Mouse (Mus musculus) liver, embryonic 12.5 days (tissue): ENCODE measurements around the gene Rbbp9. TPM values are rescaled to one million over a fixed set of nuclear protein-coding genes. Genes with fewer than 3 reads are reported as not detected.
"Not testable (repeated sequence)": the region's sequence is repeated elsewhere in the genome, so short reads cannot be mapped to it uniquely, and the experiment has no call there.

ENCODE experiments used
- ATAC-seq: fragments of 200-750 bp; cut with Nextera tagmentation; 2 replicates; pipeline ENCODE4 v1.8.0; 2017; ENCODE audit warnings: moderate number of reproducible peaks, mild to moderate bottlenecking, moderate library complexity
- H3K27ac ChIP-seq: fragments of 300-500 bp; sonication (generic); 2 replicates; pipeline ENCODE4 v1.5.1; 2016; ENCODE audit warnings: mild to moderate bottlenecking
- H3K27me3 ChIP-seq: fragments of 300-500 bp; sonication (generic); replicated peaks from 2 replicates; pipeline ENCODE4 v1.6.1; 2016; ENCODE audit warnings: mild to moderate bottlenecking, moderate library complexity
- H3K36me3 ChIP-seq: fragments of 300-500 bp; sonication (generic); 2 replicates; pipeline ENCODE4 v1.6.1; 2016; ENCODE audit warnings: mild to moderate bottlenecking, moderate library complexity
- H3K4me1 ChIP-seq: fragments of 300-500 bp; sonication (generic); 2 replicates; pipeline ENCODE4 v1.6.1; 2016
- H3K4me2 ChIP-seq: fragments of 300-500 bp; sonication (generic); 2 replicates; pipeline ENCODE4 v1.6.1; 2016; ENCODE audit warnings: mild to moderate bottlenecking, moderate library complexity
- H3K4me3 ChIP-seq: fragments of 300-500 bp; sonication (generic); 2 replicates; pipeline ENCODE4 v1.5.1; 2016; ENCODE audit warnings: mild to moderate bottlenecking, moderate library complexity
- H3K9ac ChIP-seq: fragments of 300-500 bp; sonication (generic); 2 replicates; pipeline ENCODE4 v1.6.1; 2016; ENCODE audit warnings: mild to moderate bottlenecking, moderate library complexity
- H3K9me3 ChIP-seq: fragments of 300-500 bp; sonication (generic); replicated peaks from 2 replicates; pipeline ENCODE4 v1.6.1; 2016; ENCODE audit warnings: mild to moderate bottlenecking, moderate library complexity
- WGBS: fragments of 180-500 bp; shearing (Covaris S2); methylation state at CpG from one replicate; pipeline ENCODE4 v1.1.7; 2016; ENCODE audit not compliant: insufficient replicate concordance; 5-methylcytosine and 5-hydroxymethylcytosine counted together
- polyA plus RNA-seq: library from polyadenylated mRNA; unstranded; fragments of >200 nt; fragmentation: Nextera tagmentation; extraction: Ambion mirVana; gene quantifications from 2 replicates; pipeline ENCODE4 v1.2.1, GENCODE M21; 2016

Gene Rbbp9
- polyA plus RNA-seq: 15.3 and 15.6 TPM in 2 replicates

GRCm38 (mm10) chr2:144550529-144550928 lies at the start of gene Rbbp9:
Gene Rbbp9 (minus strand): TSS chr2:144550869.
- peak within 1 kb of the TSS; percentile 60 for H3K27ac ChIP-seq

GRCm38 (mm10) chr2:144599831-144600687 lies 49.4 kb upstream of the Rbbp9 start, which contains the start of gene Dtd1:
Gene Dtd1 (plus strand): TSS chr2:144599897.
- H3K9me3 ChIP-seq: no peaks in the 10 kb centered on the region
- peaks cover 14% of the 10 kb centered on the region for H3K4me1 ChIP-seq
- peaks cover 5% of the 10 kb centered on the region; the same call in 1 of the 2 replicates for H3K36me3 ChIP-seq
- H3K4me3 ChIP-seq: peak within 1 kb of the TSS; percentile 73
- H3K27ac ChIP-seq: peak within 1 kb of the TSS; percentile 68
- H3K9ac ChIP-seq: peak within 1 kb of the TSS; percentile 85
- peak; percentile 97 for ATAC-seq
- H3K27me3 ChIP-seq: no peaks in the 10 kb centered on the region
- WGBS: 3% methylated on average over 50 of the region's 50 CpGs
- peak within 1 kb of the TSS; percentile 81 for H3K4me2 ChIP-seq

More at GRCm38 (mm10) chr2:144550529-144550928, at the start of gene Rbbp9:
- peak within 1 kb of the TSS; percentile 72 for H3K9ac ChIP-seq
- ATAC-seq: peak; percentile 79
- H3K4me1 ChIP-seq: peaks cover 13% of the 10 kb centered on the region
- peak within 1 kb of the TSS; percentile 72 for H3K4me3 ChIP-seq
- no peaks in the 10 kb centered on the region for H3K27me3 ChIP-seq
- H3K4me2 ChIP-seq: peak within 1 kb of the TSS; percentile 80
- H3K9me3 ChIP-seq: no peaks in the 10 kb centered on the region
- H3K36me3 ChIP-seq: peaks cover 5% of the 10 kb centered on the region; the same call in 1 of the 2 replicates
- WGBS: 2% methylated on average over 17 of the region's 17 CpGs

DNA sequence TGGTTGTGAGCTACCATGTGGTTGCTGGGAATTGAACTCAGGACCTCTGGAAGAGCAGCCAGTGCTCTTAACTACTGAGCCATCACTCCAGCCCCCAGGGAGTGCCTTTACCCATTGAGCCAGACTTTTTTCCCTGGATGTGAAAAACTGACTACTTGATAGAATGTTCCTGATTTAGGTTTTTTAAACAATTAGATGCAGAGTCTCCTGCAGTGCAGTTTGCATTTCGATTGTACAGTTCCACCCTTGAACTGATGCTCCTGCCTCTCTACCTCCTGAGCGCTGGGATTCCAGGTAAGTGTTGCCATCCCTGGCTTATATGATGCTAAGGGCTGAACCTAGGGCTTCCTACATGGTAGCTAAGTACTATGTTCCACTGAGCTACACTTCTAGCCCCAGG lies 47.3 kb upstream of the Rbbp9 start:
- H3K9ac ChIP-seq: no peak overlapping the region
- ATAC-seq: no peak
- H3K36me3 ChIP-seq: peaks cover 5% of the 10 kb centered on the region; the same call in 1 of the 2 replicates
- no peaks in the 10 kb centered on the region for H3K27me3 ChIP-seq
- 62% methylated on average over 2 of the region's 2 CpGs for WGBS
- no peak overlapping the region for H3K4me2 ChIP-seq
- no peak overlapping the region for H3K27ac ChIP-seq
- H3K9me3 ChIP-seq: no peaks in the 10 kb centered on the region
- H3K4me1 ChIP-seq: peaks cover 26% of the 10 kb centered on the region
- H3K4me3 ChIP-seq: no peak overlapping the region

GRCm38 (mm10) chr2:144593951-144594651 lies 43.4 kb upstream of the Rbbp9 start, which contains the start of gene Smim26:
Gene Smim26 (plus strand): TSS chr2:144594054.
- Histone ChIP-seq H3K36me3 (peaks cover 29% of the 10 kb centered on the region), H3K4me2 (peak within 1 kb of the TSS; percentile 65), H3K27ac (no peak within 1 kb of the TSS), H3K27me3 (no peaks in the 10 kb centered on the region), H3K4me3 (peak within 1 kb of the TSS; percentile 71), H3K4me1 (peaks cover 13% of the 10 kb centered on the region), H3K9me3 (no peaks in the 10 kb centered on the region), H3K9ac (peak within 1 kb of the TSS; percentile 76)
- peak; percentile 96 for ATAC-seq
- under 1% methylated on average over 31 of the region's 31 CpGs for WGBS

DNA sequence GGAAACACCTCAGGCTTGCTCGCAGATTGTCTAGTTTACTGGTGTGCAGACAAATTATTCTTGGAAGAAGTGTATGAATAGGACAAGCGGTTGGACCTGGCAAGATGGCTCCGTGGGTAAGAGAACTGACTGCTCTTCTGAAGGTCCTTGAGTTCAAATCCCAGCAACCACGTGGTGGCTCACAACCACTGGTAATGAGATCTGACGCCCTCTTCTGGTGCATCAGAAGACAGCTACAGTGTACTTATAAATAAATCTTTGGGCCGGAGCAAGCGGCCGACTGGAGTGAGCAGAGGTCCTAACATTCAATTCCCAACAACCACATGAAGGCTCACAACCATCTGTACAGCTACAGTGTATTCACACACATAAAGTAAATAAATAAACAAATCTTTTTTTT lies 42.4 kb upstream of the Rbbp9 start:
- peaks cover 13% of the 10 kb centered on the region for H3K4me1 ChIP-seq
- not testable (repeated sequence) for H3K4me2 ChIP-seq, H3K27ac ChIP-seq, ATAC-seq, H3K9ac ChIP-seq, H3K9me3 ChIP-seq, H3K27me3 ChIP-seq, H3K4me3 ChIP-seq
- 61% methylated on average over 8 of the region's 8 CpGs for WGBS
- H3K36me3 ChIP-seq: peaks cover 40% of the 10 kb centered on the region

GRCm38 (mm10) chr2:144588723-144589122 lies 38.1 kb upstream of the Rbbp9 start:
- Histone ChIP-seq H3K36me3 (peaks cover 75% of the 10 kb centered on the region), H3K27ac (no peak overlapping the region), H3K9ac (no peak overlapping the region), H3K9me3 (no peaks in the 10 kb centered on the region), H3K4me2 (no peak overlapping the region), H3K27me3 (no peaks in the 10 kb centered on the region), H3K4me3 (no peak overlapping the region), H3K4me1 (peaks cover 4% of the 10 kb centered on the region)
- ATAC-seq: no peak
- WGBS: 67% methylated on average over 4 of the region's 4 CpGs

GRCm38 (mm10) chr2:144555820-144556552 lies 5.3 kb upstream of the Rbbp9 start, which contains the start of gene Sec23b:
Gene Sec23b (plus strand): TSS chr2:144556229.
- Histone ChIP-seq H3K36me3 (peaks cover 18% of the 10 kb centered on the region), H3K4me2 (peak within 1 kb of the TSS; percentile 75), H3K4me1 (peaks cover 21% of the 10 kb centered on the region), H3K9me3 (no peaks in the 10 kb centered on the region), H3K4me3 (peak within 1 kb of the TSS; percentile 82), H3K27ac (peak within 1 kb of the TSS; percentile 80), H3K9ac (peak within 1 kb of the TSS; percentile 84), H3K27me3 (no peaks in the 10 kb centered on the region)
- peak; percentile 98 for ATAC-seq
- under 1% methylated on average over 44 of the region's 44 CpGs for WGBS

DNA sequence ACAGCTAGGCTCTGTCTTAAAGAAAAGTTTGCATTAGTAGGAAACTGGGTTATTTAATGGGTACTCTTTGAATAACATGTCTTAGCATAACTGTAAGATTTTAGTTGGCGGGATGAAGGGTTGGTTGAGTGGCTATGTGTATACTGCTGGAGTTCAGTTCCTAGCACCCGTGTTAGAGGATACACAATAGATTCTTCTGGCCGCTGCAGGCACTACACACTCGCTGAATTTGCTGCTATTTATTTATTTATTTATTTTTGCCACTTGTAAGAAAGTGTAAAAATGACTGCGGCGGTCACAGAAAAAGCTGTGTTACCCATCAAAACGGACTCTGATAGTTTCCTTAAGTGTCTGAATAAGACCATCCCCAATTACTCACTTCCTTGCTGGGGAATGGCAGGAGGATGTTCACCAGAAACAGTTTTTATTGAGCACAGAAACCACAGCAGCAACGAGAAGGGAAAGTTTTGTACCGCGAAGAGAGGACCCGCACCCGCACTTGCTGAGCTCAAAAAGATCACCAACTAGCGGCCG lies 4.7 kb upstream of the Rbbp9 start:
- Histone ChIP-seq H3K9me3 (no peaks in the 10 kb centered on the region), H3K36me3 (peaks cover 14% of the 10 kb centered on the region), H3K27ac (peak overlapping the region; percentile 80), H3K9ac (peak overlapping the region; percentile 84), H3K27me3 (no peaks in the 10 kb centered on the region), H3K4me2 (peak overlapping the region; percentile 71), H3K4me3 (peak overlapping the region; percentile 82), H3K4me1 (peaks cover 25% of the 10 kb centered on the region)
- 2% methylated on average over 14 of the region's 14 CpGs for WGBS
- ATAC-seq: no peak; the same call in 1 of the 2 replicates

- H3K4me3 ChIP-seq: no peak overlapping the region
- H3K27me3 ChIP-seq: no peaks in the 10 kb centered on the region
- WGBS: 93% methylated on average over 3 of the region's 3 CpGs
- H3K4me1 ChIP-seq: peaks cover 30% of the 10 kb centered on the region
- no peaks in the 10 kb centered on the region; the same call in 1 of the 2 replicates for H3K36me3 ChIP-seq
- H3K27ac ChIP-seq: no peak overlapping the region
- no peak overlapping the region for H3K9ac ChIP-seq
- no peak for ATAC-seq
- no peaks in the 10 kb centered on the region for H3K9me3 ChIP-seq
- H3K4me2 ChIP-seq: no peak overlapping the region
These were observed 3.2 kb upstream of the Rbbp9 start for GRCm38 (mm10) chr2:144553905-144554304.

- 65% methylated on average over 4 of the region's 4 CpGs for WGBS
- Histone ChIP-seq H3K4me2 (no peak overlapping the region), H3K27ac (no peak overlapping the region), H3K9ac (no peak overlapping the region), H3K4me3 (no peak overlapping the region), H3K27me3 (no peaks in the 10 kb centered on the region), H3K36me3 (peaks cover 9% of the 10 kb centered on the region), H3K9me3 (no peaks in the 10 kb centered on the region), H3K4me1 (peaks cover 9% of the 10 kb centered on the region; the same call in 1 of the 2 replicates)
- ATAC-seq: no peak
These were observed 3.1 kb downstream of the Rbbp9 start for GRCm38 (mm10) chr2:144547559-144547958.

GRCm38 (mm10) chr2:144545481-144545880 lies 5.2 kb downstream of the Rbbp9 start:
- Histone ChIP-seq H3K9me3 (no peaks in the 10 kb centered on the region), H3K27ac (no peak overlapping the region), H3K27me3 (no peaks in the 10 kb centered on the region), H3K4me3 (no peak overlapping the region), H3K36me3 (peaks cover 12% of the 10 kb centered on the region), H3K4me1 (peaks cover 6% of the 10 kb centered on the region; the same call in 1 of the 2 replicates), H3K9ac (no peak overlapping the region), H3K4me2 (no peak overlapping the region)
- WGBS: 44% methylated on average over 1 of the region's 1 CpGs
- no peak for ATAC-seq
